Mouse (Mus musculus) myocyte (in vitro differentiated cells): ENCODE measurements around the gene Fam45a.

ENCODE experiments used
- MAX ChIP-seq: IDR thresholded peaks from one replicate; pipeline ENCODE4 v1.6.1; 2011; ENCODE audit warnings: low read depth, mild to moderate bottlenecking, control low read depth
- MYOG ChIP-seq, 3 experiments: IDR thresholded peaks; one replicate each; pipeline ENCODE4 v1.6.1; 2011; ENCODE audit warnings: control low read depth in 2 of 3, low read depth in 2 of 3, mild to moderate bottlenecking in 2 of 3; ENCODE audit not compliant: insufficient read length in 2 of 3, control insufficient read depth in 1 of 3, insufficient read depth in 1 of 3
- POLR2A ChIP-seq: IDR thresholded peaks from one replicate; pipeline ENCODE4 v1.6.1; 2011; ENCODE audit warnings: low read depth, mild to moderate bottlenecking, control low read depth, moderate library complexity; ENCODE audit not compliant: insufficient read length
- TCF12 ChIP-seq: IDR thresholded peaks from one replicate; pipeline ENCODE4 v1.6.1; 2011; ENCODE audit warnings: mild to moderate bottlenecking, control low read depth; ENCODE audit not compliant: poor library complexity, insufficient read depth, severe bottlenecking
- USF1 ChIP-seq: IDR thresholded peaks from one replicate; pipeline ENCODE4 v1.6.1; 2011; ENCODE audit warnings: low read depth, mild to moderate bottlenecking, control low read depth, moderate library complexity

DNA sequence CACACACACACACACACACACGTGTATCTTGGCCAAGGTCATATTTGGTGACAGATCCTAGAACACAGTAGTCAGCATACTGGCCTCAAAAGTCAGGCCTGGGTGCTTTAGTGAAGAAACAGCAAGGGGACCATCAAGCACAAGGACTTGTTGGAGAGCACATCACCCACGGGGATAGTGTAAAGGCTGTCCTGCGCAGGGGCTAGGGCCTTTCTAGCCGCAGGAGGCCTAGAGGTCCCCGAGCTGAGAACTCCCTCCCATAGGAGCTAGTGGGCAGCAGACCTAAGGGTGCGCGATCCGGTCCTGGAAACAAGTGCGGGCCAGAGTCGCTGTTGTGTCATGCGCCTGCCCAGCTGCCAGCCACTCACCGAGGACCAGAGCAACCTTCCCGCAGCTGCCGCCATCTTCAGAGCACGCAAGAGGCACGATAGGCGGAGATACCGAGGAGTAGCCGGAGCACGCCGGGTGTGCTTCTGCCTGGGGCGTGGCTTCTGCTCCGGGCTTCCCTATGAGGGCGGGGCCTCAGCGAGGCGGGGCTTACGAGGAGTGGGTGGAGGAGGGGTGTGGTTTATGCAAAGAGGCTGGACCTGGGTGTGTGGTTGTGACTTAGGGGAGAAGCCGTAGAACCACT is 62.8 kb downstream of the Fam45a start, which contains the start of gene Prdx3:
- peak; percentile 99 for TF ChIP-seq POLR2A
- no peak for TF ChIP-seq MAX
- TF ChIP-seq USF1, result no peak
- TF ChIP-seq TCF12, result no peak
- TF ChIP-seq MYOG (IDR thresholded peaks at IDR 0.05; ENCODE audit: control insufficient read depth in 1 of 3, insufficient read depth in 1 of 3, insufficient read length in 2 of 3, low read depth in 2 of 3), result peak in 2 of 3 experiments; percentile 61 to 66
